In genomic region chr1:137141879-137142570, GRCm38 (mm10) we compare ENCODE assay signal across 16 mouse cellular contexts.
DNase-seq lines count a peak whose midpoint lies in the region; ATAC-seq and TF ChIP-seq lines count a peak whose summit lies in the region.
"Had no signal": no experiment of that assay in that cellular context is flagged by ENCODE, and none has a peak within 500 bp of the region (broad histone marks: within the 10 kb centered on the region; RNA-seq: fewer than 3 reads in every experiment).

No protein-coding gene starts in this region.

- H3K9me3 ChIP-seq in intestine, embryonic 16.5 days (ENCODE audit: control insufficient read depth, low read length): no peaks in the 10 kb centered on the region
- H3K9me3 ChIP-seq in kidney, embryonic 15.5 days (replicated peaks): no peaks in the 10 kb centered on the region
- no peaks in the 10 kb centered on the region for H3K9me3 ChIP-seq in neural tube, embryonic 14.5 days (ENCODE audit: control insufficient read depth, low read length)
- H3K9me3 ChIP-seq in forebrain, postnatal 0 days (ENCODE audit: low read length): no peaks in the 10 kb centered on the region
- H3K9me3 ChIP-seq: forebrain, embryonic 15.5 days; neural tube, embryonic 13.5 days had no signal

- no peaks in the 10 kb centered on the region for H3K27me3 ChIP-seq in liver, adult 2 months (ENCODE audit: control insufficient read depth, insufficient read depth, low read length)
- no peaks in the 10 kb centered on the region for H3K27me3 ChIP-seq in intestine, embryonic 16.5 days (replicated peaks; ENCODE audit: control insufficient read depth, insufficient read depth, low read length)
- no peaks in the 10 kb centered on the region for H3K27me3 ChIP-seq in kidney, embryonic 15.5 days
- H3K27me3 ChIP-seq in neural tube, embryonic 14.5 days (ENCODE audit: control insufficient read depth, insufficient read depth, low read length): no peaks in the 10 kb centered on the region
- no peaks in the 10 kb centered on the region for H3K27me3 ChIP-seq in forebrain, postnatal 0 days (ENCODE audit: insufficient read depth, low read length)
- H3K27me3 ChIP-seq: forebrain, embryonic 15.5 days; neural tube, embryonic 13.5 days had no signal

- TF ChIP-seq POLR2A in liver, adult 2 months (IDR thresholded peaks at IDR 0.05; ENCODE audit: extremely low read depth, insufficient read depth, low read length): no peak

- no peak overlapping the region for H3K9ac ChIP-seq in liver, adult 2 months (ENCODE audit: low read depth, low read length)
- no peak overlapping the region for H3K9ac ChIP-seq in intestine, embryonic 16.5 days (ENCODE audit: low read depth, low read length)
- no peak overlapping the region for H3K9ac ChIP-seq in kidney, embryonic 15.5 days
- H3K9ac ChIP-seq in neural tube, embryonic 14.5 days (replicated peaks; ENCODE audit: low read depth, low read length): no peak overlapping the region
- no peak overlapping the region for H3K9ac ChIP-seq in forebrain, postnatal 0 days
- H3K9ac ChIP-seq: forebrain, embryonic 15.5 days; liver, postnatal 0 days; neural tube, embryonic 13.5 days had no signal

- DNase-seq in liver, adult 2 months (ENCODE audit: extremely low read depth, low read depth, low spot score): peak; percentile 23
- DNase-seq in liver: no peak
- DNase-seq in frontal cortex, postnatal 14 days (ENCODE audit: low spot score in 2 of 2): no peak
- no peak for DNase-seq in forebrain, postnatal 0 days
- DNase-seq: cerebellum, adult 11 months; gastrocnemius, postnatal 36 days; liver, postnatal 0 days; right cerebral cortex, postnatal 4 days; thymus, postnatal 14 days had no signal

- H3K27ac ChIP-seq in liver, adult 2 months (replicated peaks; ENCODE audit: insufficient read depth, low read depth, low read length): no peak overlapping the region
- H3K27ac ChIP-seq in intestine, embryonic 16.5 days (ENCODE audit: low read length): peak overlapping the region; percentile 72; the same call in 1 of the 2 replicates
- peak overlapping the region; percentile 32; the same call in 1 of the 2 replicates for H3K27ac ChIP-seq in kidney, embryonic 15.5 days
- no peak overlapping the region for H3K27ac ChIP-seq in neural tube, embryonic 14.5 days (ENCODE audit: low read depth, low read length)
- H3K27ac ChIP-seq in forebrain, postnatal 0 days (ENCODE audit: low read depth, low read length): no peak overlapping the region
- H3K27ac ChIP-seq: forebrain, embryonic 15.5 days; macrophage; neural tube, embryonic 13.5 days had no signal

- peak overlapping the region; percentile 33 for H3K4me2 ChIP-seq in intestine, embryonic 16.5 days (ENCODE audit: low read depth, low read length)
- peak overlapping the region; percentile 46 for H3K4me2 ChIP-seq in kidney, embryonic 15.5 days
- H3K4me2 ChIP-seq in neural tube, embryonic 14.5 days (ENCODE audit: low read depth, low read length): no peak overlapping the region
- no peak overlapping the region for H3K4me2 ChIP-seq in forebrain, postnatal 0 days (ENCODE audit: low read depth)
- H3K4me2 ChIP-seq: forebrain, embryonic 15.5 days; neural tube, embryonic 13.5 days had no signal

- peak; percentile 95 for ATAC-seq in intestine, embryonic 16.5 days
- peak; percentile 87 for ATAC-seq in kidney, embryonic 15.5 days (replicated peaks; ENCODE audit: low FRiP score)
- peak; percentile 51; the same call in 1 of the 2 replicates for ATAC-seq in neural tube, embryonic 14.5 days (ENCODE audit: low read depth)
- no peak for ATAC-seq in forebrain, postnatal 0 days
- ATAC-seq: forebrain, embryonic 15.5 days; liver, postnatal 0 days; midbrain, embryonic 16.5 days had no signal

- no peaks in the 10 kb centered on the region for H3K79me2 ChIP-seq in liver, adult 2 months (ENCODE audit: control insufficient read depth, insufficient read depth, low read length)

- no peaks in the 10 kb centered on the region for H3K4me1 ChIP-seq in liver, adult 2 months (ENCODE audit: control insufficient read depth, insufficient read depth, low read length)
- H3K4me1 ChIP-seq in intestine, embryonic 16.5 days (ENCODE audit: control insufficient read depth, insufficient read depth, low read length): peaks cover 4% of the 10 kb centered on the region; the same call in 1 of the 2 replicates
- peaks cover 10% of the 10 kb centered on the region for H3K4me1 ChIP-seq in kidney, embryonic 15.5 days
- H3K4me1 ChIP-seq in neural tube, embryonic 14.5 days (ENCODE audit: control insufficient read depth, insufficient read depth, low read length): no peaks in the 10 kb centered on the region
- no peaks in the 10 kb centered on the region for H3K4me1 ChIP-seq in forebrain, postnatal 0 days (ENCODE audit: insufficient read depth)
- H3K4me1 ChIP-seq: forebrain, embryonic 15.5 days had no signal

- no peak for TF ChIP-seq CTCF in liver, adult 2 months (IDR thresholded peaks at IDR 0.05; ENCODE audit: low read depth, low read length)
- no peak for TF ChIP-seq CTCF in forebrain, postnatal 0 days (IDR thresholded peaks at IDR 0.05; ENCODE audit: low read depth)

- H3K36me3 ChIP-seq in liver, adult 2 months (ENCODE audit: control insufficient read depth, insufficient read depth, low read length): no peaks in the 10 kb centered on the region
- no peaks in the 10 kb centered on the region for H3K36me3 ChIP-seq in intestine, embryonic 16.5 days (ENCODE audit: control insufficient read depth, insufficient read depth, low read length)
- no peaks in the 10 kb centered on the region for H3K36me3 ChIP-seq in kidney, embryonic 15.5 days
- no peaks in the 10 kb centered on the region for H3K36me3 ChIP-seq in neural tube, embryonic 14.5 days (ENCODE audit: control insufficient read depth, insufficient read depth, low read length)
- no peaks in the 10 kb centered on the region for H3K36me3 ChIP-seq in forebrain, postnatal 0 days (ENCODE audit: insufficient read depth)
- H3K36me3 ChIP-seq: forebrain, embryonic 15.5 days; neural tube, embryonic 13.5 days had no signal

- no peak overlapping the region for H3K4me3 ChIP-seq in liver, adult 2 months (ENCODE audit: insufficient read depth, low read depth, low read length)
- H3K4me3 ChIP-seq in intestine, embryonic 16.5 days (ENCODE audit: low read length): no peak overlapping the region
- no peak overlapping the region for H3K4me3 ChIP-seq in kidney, embryonic 15.5 days (replicated peaks)
- H3K4me3 ChIP-seq in neural tube, embryonic 14.5 days (ENCODE audit: low read depth, low read length): no peak overlapping the region
- no peak overlapping the region for H3K4me3 ChIP-seq in forebrain, postnatal 0 days (ENCODE audit: low read depth, low read length)
- H3K4me3 ChIP-seq: forebrain, embryonic 15.5 days; neural tube, embryonic 13.5 days had no signal

- 53% methylated on average over 13 of the region's 13 CpGs for WGBS in liver, adult 2 months
- 24% methylated on average over 13 of the region's 13 CpGs for WGBS in intestine, embryonic 16.5 days
- 8% methylated on average over 13 of the region's 13 CpGs for WGBS in kidney, embryonic 15.5 days
- 31% methylated on average over 13 of the region's 13 CpGs for WGBS in neural tube, embryonic 14.5 days
- 86% methylated on average over 13 of the region's 13 CpGs for WGBS in forebrain, postnatal 0 days

Comparison
In these comparisons a context has a peak if more than half of its experiments do, and no peak if none do; other contexts are left out.
1. H3K27ac ChIP-seq: peak in intestine, embryonic 16.5 days (single experiment) and kidney, embryonic 15.5 days (single experiment); none in liver, adult 2 months (single experiment), neural tube, embryonic 14.5 days (single experiment) and forebrain, postnatal 0 days (single experiment).
2. H3K4me2 ChIP-seq: peak in intestine, embryonic 16.5 days (single experiment) and kidney, embryonic 15.5 days (single experiment); none in neural tube, embryonic 14.5 days (single experiment) and forebrain, postnatal 0 days (single experiment).